11 mouse cellular contexts compared by ENCODE assay signal in the genomic region with DNA sequence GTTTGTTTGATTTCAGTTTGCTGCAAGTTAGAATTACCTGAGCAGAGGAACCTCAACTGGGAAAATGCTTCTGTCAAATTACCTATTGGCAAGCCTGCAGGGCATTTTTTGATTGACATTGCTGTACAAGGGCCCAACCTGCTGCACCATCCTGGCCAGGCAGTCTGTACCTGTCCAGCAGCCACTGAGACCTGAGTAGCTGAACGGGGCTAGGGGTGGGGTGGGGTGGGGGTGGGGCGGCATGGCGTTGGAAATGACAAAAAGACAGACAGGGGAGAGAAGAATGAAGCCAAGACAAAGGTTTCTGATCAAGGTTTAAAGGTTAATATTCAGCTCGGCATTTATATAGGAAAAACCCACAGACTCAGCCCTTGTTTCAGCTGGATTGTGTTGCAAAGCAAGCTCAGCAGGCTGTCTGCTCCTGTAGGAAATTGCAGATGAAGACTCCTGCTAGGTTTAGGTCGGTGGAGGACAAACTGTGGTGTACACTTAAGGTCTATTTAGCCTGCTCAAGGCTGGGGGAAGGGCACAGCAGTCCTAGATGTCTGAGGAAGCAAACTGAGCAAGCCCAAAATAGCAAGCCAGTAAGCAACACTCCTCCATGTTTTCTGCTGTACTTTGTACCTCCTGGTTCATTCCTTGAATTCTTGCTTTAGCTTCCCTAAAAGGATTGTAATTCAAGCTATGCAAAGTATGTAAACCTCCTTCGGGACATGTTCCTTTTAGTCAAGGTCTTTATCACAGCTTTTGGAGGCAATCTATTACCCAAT.
DNase-seq lines count a peak whose midpoint lies in the region; ATAC-seq and TF ChIP-seq lines count a peak whose summit lies in the region.
"Had no signal": no experiment of that assay in that cellular context is flagged by ENCODE, and none has a peak within 500 bp of the region (broad histone marks: within the 10 kb centered on the region; RNA-seq: fewer than 3 reads in every experiment).

No protein-coding gene starts in this region.

- no peak for ATAC-seq in liver, postnatal 0 days
- ATAC-seq in liver, embryonic 11.5 days (replicated peaks; ENCODE audit: low FRiP score) = no peak

- H3K4me3 ChIP-seq in liver, postnatal 0 days (ENCODE audit: low read depth, low read length) = no peak overlapping the region
- H3K4me3 ChIP-seq in liver, embryonic 11.5 days (ENCODE audit: low read depth, low read length) = no peak overlapping the region
- H3K4me3 ChIP-seq: left cerebral cortex, adult 2 months; neural tube, embryonic 13.5 days had no signal

- 28% methylated on average over 6 of the region's 6 CpGs for WGBS in liver, postnatal 0 days (ENCODE audit: insufficient replicate concordance)
- WGBS in liver, embryonic 11.5 days = 29% methylated on average over 6 of the region's 6 CpGs

- no peaks in the 10 kb centered on the region for H3K27me3 ChIP-seq in liver, postnatal 0 days (ENCODE audit: insufficient read depth, low read length)
- H3K27me3 ChIP-seq in liver, embryonic 11.5 days (replicated peaks; ENCODE audit: control insufficient read depth, insufficient read depth, low read length) = no peaks in the 10 kb centered on the region
- H3K27me3 ChIP-seq: neural tube, embryonic 13.5 days had no signal

- no peaks in the 10 kb centered on the region for H3K4me1 ChIP-seq in liver, postnatal 0 days (ENCODE audit: insufficient read depth)
- H3K4me1 ChIP-seq in liver, embryonic 11.5 days (replicated peaks; ENCODE audit: control insufficient read depth, insufficient read depth, low read length) = no peaks in the 10 kb centered on the region
- H3K4me1 ChIP-seq: neural tube, embryonic 13.5 days had no signal

- H3K9me3 ChIP-seq in liver, postnatal 0 days (ENCODE audit: low read length) = no peaks in the 10 kb centered on the region
- H3K9me3 ChIP-seq in liver, embryonic 11.5 days (ENCODE audit: control insufficient read depth, low read length) = no peaks in the 10 kb centered on the region
- H3K9me3 ChIP-seq: neural tube, embryonic 13.5 days had no signal

- H3K9ac ChIP-seq in liver, postnatal 0 days (replicated peaks) = no peak overlapping the region
- no peak overlapping the region for H3K9ac ChIP-seq in liver, embryonic 11.5 days (ENCODE audit: low read depth, low read length)
- H3K9ac ChIP-seq: neural tube, embryonic 13.5 days had no signal

- no peak for TF ChIP-seq EP300 in liver, postnatal 0 days (IDR thresholded peaks at IDR 0.05; ENCODE audit: low read depth)

- no peak overlapping the region for H3K4me2 ChIP-seq in liver, postnatal 0 days (ENCODE audit: low read depth, low read length)
- H3K4me2 ChIP-seq in liver, embryonic 11.5 days = no peak overlapping the region
- H3K4me2 ChIP-seq: neural tube, embryonic 13.5 days had no signal

- no peaks in the 10 kb centered on the region for H3K36me3 ChIP-seq in liver, postnatal 0 days (replicated peaks; ENCODE audit: insufficient read depth, low read length)
- H3K36me3 ChIP-seq in liver, embryonic 11.5 days (ENCODE audit: control insufficient read depth, insufficient read depth, low read length) = no peaks in the 10 kb centered on the region
- H3K36me3 ChIP-seq: neural tube, embryonic 13.5 days had no signal

- intact Hi-C loops in left cerebral cortex, postnatal 36 days (cut with DNase I) = no loop called here

- DNase-seq in left cerebral cortex, adult 11 months (ENCODE audit: low spot score) = peak; percentile 7
- DNase-seq in left cerebral cortex, postnatal 36 days (ENCODE audit: low spot score in 2 of 2) = no peak
- peak; percentile 36 for DNase-seq in brain, adult 2 months (ENCODE audit: low read depth, low spot score)
- peak; percentile 27 for DNase-seq in kidney, adult 18-20 months
- DNase-seq in lung, postnatal 14 days = peak; percentile 0
- no peak for DNase-seq in liver, postnatal 0 days
- DNase-seq in liver, embryonic 11.5 days (ENCODE audit: low spot score) = no peak
- DNase-seq: spleen, adult 18-20 months had no signal

- no peak overlapping the region for H3K27ac ChIP-seq in liver, postnatal 0 days (ENCODE audit: low read depth)
- no peak overlapping the region for H3K27ac ChIP-seq in liver, embryonic 11.5 days (ENCODE audit: low read depth, low read length)
- H3K27ac ChIP-seq: left cerebral cortex, adult 2 months; macrophage; neural tube, embryonic 13.5 days had no signal

- no peak for TF ChIP-seq CTCF in liver, postnatal 0 days (IDR thresholded peaks at IDR 0.05; ENCODE audit: low read depth)

Comparison
In these comparisons a context has a peak if more than half of its experiments do, and no peak if none do; other contexts are left out.
1. DNase-seq: peak in left cerebral cortex, adult 11 months (single experiment), brain, adult 2 months (single experiment), kidney, adult 18-20 months (single experiment) and lung, postnatal 14 days (single experiment); none in left cerebral cortex, postnatal 36 days (0 of 2), liver, postnatal 0 days (single experiment) and liver, embryonic 11.5 days (single experiment).